Mouse (Mus musculus): ENCODE measurements around the gene Bnc2. TPM values are rescaled to one million over a fixed set of nuclear protein-coding genes. Genes with fewer than 3 reads are reported as not detected.

The Bnc2 gene
- total and polyA plus RNA-seq, 2 experiments from 2014 or later: 0.93 to 4.3 TPM

- Histone ChIP-seq H3K27me3 (ENCODE audit: control insufficient read depth, insufficient read depth, low read length) (no peaks in the 10 kb centered on the region), H3K9ac (replicated peaks; ENCODE audit: low read depth, low read length) (no peak overlapping the region), H3K4me2 (ENCODE audit: low read depth, low read length) (no peak overlapping the region), H3K36me3 (replicated peaks; ENCODE audit: control insufficient read depth, insufficient read depth, low read length) (no peaks in the 10 kb centered on the region), H3K27ac (ENCODE audit: low read depth) (no peak overlapping the region), H3K4me3 (ENCODE audit: low read depth, low read length) (no peak overlapping the region), H3K9me3 (replicated peaks; ENCODE audit: control insufficient read depth, low read length) (no peaks in the 10 kb centered on the region), H3K4me1 (ENCODE audit: control insufficient read depth, insufficient read depth) (no peaks in the 10 kb centered on the region)
- WGBS: 68% methylated on average over 2 of the region's 2 CpGs
- ATAC-seq (ENCODE audit: insufficient read depth, low read depth) (no peak), DNase-seq (ENCODE audit: low spot score) (no peak)
- TF ChIP-seq EP300 (IDR thresholded peaks at IDR 0.05; ENCODE audit: low read depth) (no peak), CTCF (IDR thresholded peaks at IDR 0.05; ENCODE audit: low read depth) (no peak)
These were observed 363.7 kb downstream of the Bnc2 start for GRCm38 (mm10) chr4:84311371-84311770.

- Histone ChIP-seq H3K4me3 (ENCODE audit: low read depth, low read length) (no peak overlapping the region), H3K36me3 (replicated peaks; ENCODE audit: control insufficient read depth, insufficient read depth, low read length) (no peaks in the 10 kb centered on the region), H3K4me2 (ENCODE audit: low read depth, low read length) (no peak overlapping the region), H3K27ac (ENCODE audit: low read depth) (no peak overlapping the region), H3K4me1 (ENCODE audit: control insufficient read depth, insufficient read depth) (no peaks in the 10 kb centered on the region), H3K9ac (replicated peaks; ENCODE audit: low read depth, low read length) (no peak overlapping the region), H3K9me3 (replicated peaks; ENCODE audit: control insufficient read depth, low read length) (no peaks in the 10 kb centered on the region), H3K27me3 (ENCODE audit: control insufficient read depth, insufficient read depth, low read length) (no peaks in the 10 kb centered on the region)
- DNase-seq (ENCODE audit: low spot score) (no peak), ATAC-seq (ENCODE audit: insufficient read depth, low read depth) (no peak)
- 85% methylated on average over 3 of the region's 3 CpGs for WGBS
- TF ChIP-seq EP300 (IDR thresholded peaks at IDR 0.05; ENCODE audit: low read depth) (no peak), CTCF (IDR thresholded peaks at IDR 0.05; ENCODE audit: low read depth) (no peak)
These were observed 364.2 kb downstream of the Bnc2 start for GRCm38 (mm10) chr4:84310851-84311250.

- no peaks in the 10 kb centered on the region for H3K36me3 ChIP-seq (replicated peaks; ENCODE audit: control insufficient read depth, insufficient read depth, low read length)
- H3K4me2 ChIP-seq (ENCODE audit: low read depth, low read length): no peak overlapping the region
- no peaks in the 10 kb centered on the region for H3K9me3 ChIP-seq (replicated peaks; ENCODE audit: control insufficient read depth, low read length)
- H3K4me1 ChIP-seq (ENCODE audit: control insufficient read depth, insufficient read depth): no peaks in the 10 kb centered on the region
- DNase-seq (ENCODE audit: low spot score) (no peak), ATAC-seq (ENCODE audit: insufficient read depth, low read depth) (no peak)
- H3K27me3 ChIP-seq (ENCODE audit: control insufficient read depth, insufficient read depth, low read length): no peaks in the 10 kb centered on the region
- no peak overlapping the region for H3K9ac ChIP-seq (replicated peaks; ENCODE audit: low read depth, low read length)
- H3K27ac ChIP-seq (ENCODE audit: low read depth): no peak overlapping the region
- TF ChIP-seq CTCF (IDR thresholded peaks at IDR 0.05; ENCODE audit: low read depth) (no peak), EP300 (IDR thresholded peaks at IDR 0.05; ENCODE audit: low read depth) (no peak)
- H3K4me3 ChIP-seq (ENCODE audit: low read depth, low read length): no peak overlapping the region
- 23% methylated on average over 4 of the region's 4 CpGs for WGBS
These were observed 366.7 kb downstream of the Bnc2 start for GRCm38 (mm10) chr4:84308226-84308862.

DNA sequence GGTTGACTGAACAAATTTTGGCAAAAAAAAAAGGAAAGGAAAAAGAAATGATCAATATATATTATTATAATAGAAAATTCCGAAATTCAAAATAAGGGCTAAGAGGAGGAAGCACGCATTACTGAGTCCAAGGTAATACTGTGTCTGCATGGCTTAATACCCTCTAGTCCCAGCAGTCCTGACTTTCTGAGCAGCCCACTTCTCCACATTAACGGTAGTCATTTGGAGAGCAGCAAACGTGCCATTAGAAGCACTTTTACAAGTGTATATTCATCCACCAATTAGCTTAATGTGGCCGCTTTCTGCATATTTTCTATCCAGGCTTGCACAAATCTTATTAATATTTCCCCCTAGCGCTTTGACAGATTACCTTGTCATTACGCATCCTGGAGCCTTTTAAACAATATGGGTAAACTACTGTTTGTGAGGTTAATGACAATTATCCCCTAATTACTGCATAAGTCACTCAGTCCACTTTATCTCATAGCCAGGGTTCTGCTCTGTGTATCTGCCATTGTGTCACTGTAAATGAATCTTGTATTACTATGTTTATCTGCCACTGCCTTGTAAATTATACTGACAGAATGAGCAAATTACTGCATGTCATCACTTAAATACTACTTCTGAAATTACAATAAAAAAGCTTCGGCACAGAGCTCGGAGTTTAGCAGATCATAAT is 368.0 kb downstream of the Bnc2 start:
- no peaks in the 10 kb centered on the region for H3K4me1 ChIP-seq (ENCODE audit: control insufficient read depth, insufficient read depth)
- H3K36me3 ChIP-seq (replicated peaks; ENCODE audit: control insufficient read depth, insufficient read depth, low read length): no peaks in the 10 kb centered on the region
- no peak overlapping the region for H3K27ac ChIP-seq (ENCODE audit: low read depth)
- DNase-seq (ENCODE audit: low spot score) (no peak), ATAC-seq (ENCODE audit: insufficient read depth, low read depth) (no peak)
- H3K4me2 ChIP-seq (ENCODE audit: low read depth, low read length): no peak overlapping the region
- H3K9ac ChIP-seq (replicated peaks; ENCODE audit: low read depth, low read length): no peak overlapping the region
- no peaks in the 10 kb centered on the region for H3K9me3 ChIP-seq (replicated peaks; ENCODE audit: control insufficient read depth, low read length)
- TF ChIP-seq EP300 (IDR thresholded peaks at IDR 0.05; ENCODE audit: low read depth) (no peak), CTCF (IDR thresholded peaks at IDR 0.05; ENCODE audit: low read depth) (no peak)
- no peaks in the 10 kb centered on the region for H3K27me3 ChIP-seq (ENCODE audit: control insufficient read depth, insufficient read depth, low read length)
- WGBS: 82% methylated on average over 9 of the region's 9 CpGs
- H3K4me3 ChIP-seq (ENCODE audit: low read depth, low read length): no peak overlapping the region

GRCm38 (mm10) chr4:84302949-84303348 is 372.1 kb downstream of the Bnc2 start:
- Histone ChIP-seq H3K9me3 (replicated peaks; ENCODE audit: control insufficient read depth, low read length) (peaks cover 7% of the 10 kb centered on the region), H3K36me3 (replicated peaks; ENCODE audit: control insufficient read depth, insufficient read depth, low read length) (no peaks in the 10 kb centered on the region), H3K4me1 (ENCODE audit: control insufficient read depth, insufficient read depth) (no peaks in the 10 kb centered on the region), H3K4me2 (ENCODE audit: low read depth, low read length) (no peak overlapping the region), H3K4me3 (ENCODE audit: low read depth, low read length) (no peak overlapping the region), H3K9ac (replicated peaks; ENCODE audit: low read depth, low read length) (no peak overlapping the region), H3K27me3 (ENCODE audit: control insufficient read depth, insufficient read depth, low read length) (no peaks in the 10 kb centered on the region), H3K27ac (ENCODE audit: low read depth) (no peak overlapping the region)
- TF ChIP-seq CTCF (IDR thresholded peaks at IDR 0.05; ENCODE audit: low read depth): no peak
- no peak for TF ChIP-seq EP300 (IDR thresholded peaks at IDR 0.05; ENCODE audit: low read depth)
- no peak for ATAC-seq (ENCODE audit: insufficient read depth, low read depth)
- no peak for DNase-seq (ENCODE audit: low spot score)
- WGBS: 69% methylated on average over 3 of the region's 3 CpGs
